In the genomic region with DNA sequence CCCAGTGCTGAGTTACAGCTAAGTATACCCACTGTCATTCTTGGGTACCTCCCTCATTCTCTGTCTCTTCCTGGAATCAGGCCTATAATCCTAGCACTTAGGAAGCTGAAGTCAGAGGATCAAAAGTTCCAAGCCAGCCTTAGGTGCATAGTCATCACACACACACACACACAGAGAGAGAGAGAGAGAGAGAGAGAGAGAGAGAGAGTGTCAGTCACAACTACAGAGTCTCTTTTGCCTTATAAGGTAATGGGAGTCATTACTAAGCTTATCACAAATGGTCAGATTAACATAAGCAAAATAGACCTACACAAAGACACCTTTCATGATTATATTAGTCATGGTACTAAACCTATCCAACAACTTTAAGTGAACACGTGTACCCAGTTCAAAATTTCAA, we compare ENCODE assay signal across 18 mouse cellular contexts. TPM values are rescaled to one million over a fixed set of nuclear protein-coding genes. Genes with fewer than 3 reads are reported as not detected.
"Had no signal": no experiment of that assay in that cellular context is flagged by ENCODE, and none has a peak within 500 bp of the region (broad histone marks: within the 10 kb centered on the region; RNA-seq: fewer than 3 reads in every experiment).

No protein-coding gene starts in this region.

- H3K4me3 ChIP-seq: neural tube, embryonic 15.5 days; stomach, embryonic 15.5 days had no signal

- H3K9me3 ChIP-seq: neural tube, embryonic 15.5 days; stomach, embryonic 15.5 days had no signal

- H3K36me3 ChIP-seq: neural tube, embryonic 15.5 days; stomach, embryonic 15.5 days had no signal

- H3K9ac ChIP-seq: neural tube, embryonic 15.5 days; stomach, embryonic 15.5 days had no signal

- H3K27me3 ChIP-seq: neural tube, embryonic 15.5 days; stomach, embryonic 15.5 days had no signal

- H3K27ac ChIP-seq: neural tube, embryonic 15.5 days; stomach, embryonic 15.5 days; stomach, postnatal 0 days had no signal

- DNase-seq: retina, postnatal 1 day; right cerebral cortex, adult 18-20 months; right cerebral cortex, postnatal 14 days; right cerebral cortex, postnatal 25 days; right cerebral cortex, postnatal 4 days; spleen, adult 18-20 months; thymus, adult 18-20 months; thymus, adult 2 months; thymus, postnatal 14 days; thymus, postnatal 25 days; thymus, postnatal 36 days; thymus, postnatal 4 days had no signal

- H3K4me1 ChIP-seq: neural tube, embryonic 15.5 days; stomach, embryonic 15.5 days had no signal

RNA-seq across cellular contexts. Expression of gene Klrg1, which starts 6.6 kb away (rescaled TPM):
- total RNA-seq: neutrophil, adult 5-6 weeks had no signal
- polyA plus RNA-seq: stomach, embryonic 14.5 days; stomach, embryonic 15.5 days; stomach, embryonic 16.5 days had no signal
